Mouse (Mus musculus): ENCODE data around the gene Gfi1b. TPM values are rescaled to one million over a fixed set of nuclear protein-coding genes. Genes with fewer than 3 reads are reported as not detected.

The Gfi1b gene
- polyA plus RNA-seq, 1 experiment from 2014 or later, result 2.8 TPM

GRCm38 (mm10) chr2:28576815-28577214 is 45.0 kb downstream of the Gfi1b start:
- Histone ChIP-seq H3K9me3 (no peaks in the 10 kb centered on the region), H3K4me2 (no peak overlapping the region), H3K4me3 (no peak overlapping the region), H3K36me3 (peaks cover 94% of the 10 kb centered on the region), H3K27ac (replicated peaks) (no peak overlapping the region), H3K9ac (no peak overlapping the region), H3K27me3 (replicated peaks) (no peaks in the 10 kb centered on the region), H3K4me1 (peaks cover 6% of the 10 kb centered on the region)
- 80% methylated on average over 3 of the region's 3 CpGs for WGBS
- no peak for ATAC-seq (ENCODE audit: extremely low read depth, insufficient number of reproducible peaks, low FRiP score, low TSS enrichment)

- no peak overlapping the region for H3K4me3 ChIP-seq
- H3K36me3 ChIP-seq, result peaks cover 99% of the 10 kb centered on the region
- H3K9me3 ChIP-seq, result no peaks in the 10 kb centered on the region
- no peaks in the 10 kb centered on the region for H3K27me3 ChIP-seq (replicated peaks)
- no peaks in the 10 kb centered on the region for H3K4me1 ChIP-seq
- 63% methylated on average over 4 of the region's 4 CpGs for WGBS
- H3K27ac ChIP-seq (replicated peaks), result no peak overlapping the region
- H3K4me2 ChIP-seq, result no peak overlapping the region
- no peak for ATAC-seq (ENCODE audit: extremely low read depth, insufficient number of reproducible peaks, low FRiP score, low TSS enrichment)
- H3K9ac ChIP-seq, result no peak overlapping the region
Observed at GRCm38 (mm10) chr2:28575341-28575740, 46.4 kb downstream of the Gfi1b start.

GRCm38 (mm10) chr2:28569903-28570302 is 51.9 kb downstream of the Gfi1b start:
- no peak overlapping the region for H3K27ac ChIP-seq (replicated peaks)
- no peak overlapping the region for H3K9ac ChIP-seq
- H3K27me3 ChIP-seq (replicated peaks), result no peaks in the 10 kb centered on the region
- no peak overlapping the region for H3K4me2 ChIP-seq
- no peak for ATAC-seq (ENCODE audit: extremely low read depth, insufficient number of reproducible peaks, low FRiP score, low TSS enrichment)
- no peaks in the 10 kb centered on the region for H3K9me3 ChIP-seq
- H3K4me3 ChIP-seq, result no peak overlapping the region
- H3K4me1 ChIP-seq, result no peaks in the 10 kb centered on the region
- 54% methylated on average over 3 of the region's 3 CpGs for WGBS
- H3K36me3 ChIP-seq, result peaks cover 99% of the 10 kb centered on the region

GRCm38 (mm10) chr2:28566545-28566944 is 55.2 kb downstream of the Gfi1b start:
- H3K4me2 ChIP-seq, result no peak overlapping the region
- H3K9ac ChIP-seq, result no peak overlapping the region
- H3K27me3 ChIP-seq (replicated peaks), result no peaks in the 10 kb centered on the region
- H3K9me3 ChIP-seq, result no peaks in the 10 kb centered on the region
- 57% methylated on average over 5 of the region's 5 CpGs for WGBS
- no peaks in the 10 kb centered on the region for H3K4me1 ChIP-seq
- ATAC-seq (ENCODE audit: extremely low read depth, insufficient number of reproducible peaks, low FRiP score, low TSS enrichment), result no peak
- no peak overlapping the region for H3K27ac ChIP-seq (replicated peaks)
- peaks cover 66% of the 10 kb centered on the region for H3K36me3 ChIP-seq
- no peak overlapping the region for H3K4me3 ChIP-seq

- Histone ChIP-seq H3K9ac (no peak overlapping the region), H3K27me3 (replicated peaks) (no peaks in the 10 kb centered on the region), H3K27ac (replicated peaks) (no peak overlapping the region), H3K9me3 (no peaks in the 10 kb centered on the region), H3K4me2 (no peak overlapping the region), H3K36me3 (peaks cover 45% of the 10 kb centered on the region), H3K4me1 (no peaks in the 10 kb centered on the region), H3K4me3 (no peak overlapping the region)
- ATAC-seq (ENCODE audit: extremely low read depth, insufficient number of reproducible peaks, low FRiP score, low TSS enrichment), result no peak
- 83% methylated on average over 4 of the region's 4 CpGs for WGBS
Observed at GRCm38 (mm10) chr2:28564380-28564779, 57.4 kb downstream of the Gfi1b start.

- Histone ChIP-seq H3K4me2 (no peak overlapping the region), H3K27me3 (replicated peaks) (no peaks in the 10 kb centered on the region), H3K9me3 (no peaks in the 10 kb centered on the region), H3K9ac (no peak overlapping the region), H3K4me3 (no peak overlapping the region), H3K4me1 (no peaks in the 10 kb centered on the region), H3K36me3 (peaks cover 40% of the 10 kb centered on the region), H3K27ac (replicated peaks) (no peak overlapping the region)
- ATAC-seq (ENCODE audit: extremely low read depth, insufficient number of reproducible peaks, low FRiP score, low TSS enrichment), result no peak
Observed at GRCm38 (mm10) chr2:28563830-28564229, 58.0 kb downstream of the Gfi1b start.

GRCm38 (mm10) chr2:28563303-28563702 is 58.5 kb downstream of the Gfi1b start, which contains the start of gene Cel:
Gene Cel, minus strand, starts transcription at chr2:28563403.
- Histone ChIP-seq H3K36me3 (peaks cover 34% of the 10 kb centered on the region), H3K4me2 (no peak within 1 kb of the TSS), H3K4me3 (no peak within 1 kb of the TSS), H3K9ac (no peak within 1 kb of the TSS), H3K27ac (replicated peaks) (no peak within 1 kb of the TSS), H3K4me1 (no peaks in the 10 kb centered on the region), H3K9me3 (no peaks in the 10 kb centered on the region), H3K27me3 (replicated peaks) (0 out of 2 replicates have a peak, but pooled peaks cover under 1% of the 10 kb centered on the region)
- ATAC-seq (ENCODE audit: extremely low read depth, insufficient number of reproducible peaks, low FRiP score, low TSS enrichment), result no peak
- 65% methylated on average over 6 of the region's 6 CpGs for whole genome bisulfite sequencing

Small RNA genes lying within 50 kb of the gene (microRNA-seq; reads per million reads assigned to microRNA genes)
- gene Gm22824, result not detected

Other genes starting within 250 kb of the Gfi1b start
- gene Ppp1r26, start 175.2 kb downstream of the Gfi1b start, polyA plus RNA-seq (2015; fragmentation: Nextera tagmentation; extraction: Ambion mirVana), result 2.9 and 3.1 TPM in 2 replicates
- gene 1700007K13Rik, start 155.7 kb downstream of the Gfi1b start, polyA plus RNA-seq (2015; fragmentation: Nextera tagmentation; extraction: Ambion mirVana), result 0.31 TPM in 1 of 2 replicates, not detected in the other
- 46.0 and 48.5 TPM in 2 replicates for gene Mrps2, start 153.9 kb downstream of the Gfi1b start, polyA plus RNA-seq (2015; fragmentation: Nextera tagmentation; extraction: Ambion mirVana)
- 0.25 and 0.47 TPM in 2 replicates for gene Gbgt1, start 125.1 kb downstream of the Gfi1b start, polyA plus RNA-seq (2015; fragmentation: Nextera tagmentation; extraction: Ambion mirVana)
- 1.1 and 1.6 TPM in 2 replicates for gene Gm10134, start 115.9 kb downstream of the Gfi1b start, polyA plus RNA-seq (2015; fragmentation: Nextera tagmentation; extraction: Ambion mirVana)
- gene Ralgds, start 108.9 kb downstream of the Gfi1b start, polyA plus RNA-seq (2015; fragmentation: Nextera tagmentation; extraction: Ambion mirVana), result 19.2 and 20.3 TPM in 2 replicates
- 0.31 TPM in 1 of 2 replicates, not detected in the other for gene Cel, start 58.6 kb downstream of the Gfi1b start, polyA plus RNA-seq (2015; fragmentation: Nextera tagmentation; extraction: Ambion mirVana)
- gene Gtf3c5, start 38.2 kb downstream of the Gfi1b start, polyA plus RNA-seq (2015; fragmentation: Nextera tagmentation; extraction: Ambion mirVana), result 29.8 and 30.9 TPM in 2 replicates
- 16.2 and 16.4 TPM in 2 replicates for gene Tsc1, start 19.2 kb upstream of the Gfi1b start, polyA plus RNA-seq (2015; fragmentation: Nextera tagmentation; extraction: Ambion mirVana)
- 0.59 and 1.2 TPM in 2 replicates for gene Spaca9, start 77.7 kb upstream of the Gfi1b start, polyA plus RNA-seq (2015; fragmentation: Nextera tagmentation; extraction: Ambion mirVana)
- 0.37 and 0.90 TPM in 2 replicates for gene Ak8, start 78.2 kb upstream of the Gfi1b start, polyA plus RNA-seq (2015; fragmentation: Nextera tagmentation; extraction: Ambion mirVana)
- gene Gtf3c4, start 218.4 kb upstream of the Gfi1b start, polyA plus RNA-seq (2015; fragmentation: Nextera tagmentation; extraction: Ambion mirVana), result 6.7 and 8.0 TPM in 2 replicates
- gene Ddx31, start 218.4 kb upstream of the Gfi1b start, polyA plus RNA-seq (2015; fragmentation: Nextera tagmentation; extraction: Ambion mirVana), result 7.7 and 7.8 TPM in 2 replicates

Data from heart, embryonic 13.5 days (tissue).